Mouse (Mus musculus) embryonic facial prominence, embryonic 10.5 days (tissue): ENCODE measurements around the gene Lamb2. TPM values are rescaled to one million over a fixed set of nuclear protein-coding genes. Genes with fewer than 3 reads are reported as not detected.

Experiments used
- DNase-seq: peaks from one replicate; pipeline ENCODE4 v3.0.0-alpha.2; 2017; ENCODE audit warnings: low spot score
- H3K27ac ChIP-seq: fragments of 300-500 bp; sonication (generic); replicated peaks from 2 replicates; pipeline ENCODE4 v1.5.1; 2016; ENCODE audit warnings: mild to moderate bottlenecking
- H3K27me3 ChIP-seq: fragments of 300-500 bp; sonication (generic); replicated peaks from 2 replicates; pipeline ENCODE4 v1.6.1; 2016; ENCODE audit warnings: low read depth, mild to moderate bottlenecking; ENCODE audit not compliant: poor library complexity, severe bottlenecking
- H3K36me3 ChIP-seq: fragments of 300-500 bp; sonication (generic); replicated peaks from 2 replicates; pipeline ENCODE4 v1.6.1; 2016; ENCODE audit warnings: mild to moderate bottlenecking, moderate library complexity
- H3K4me1 ChIP-seq: fragments of 300-500 bp; sonication (generic); 2 replicates; pipeline ENCODE4 v1.6.1; 2016
- H3K4me3 ChIP-seq: fragments of 300-500 bp; sonication (generic); 2 replicates; pipeline ENCODE4 v1.5.1; 2016; ENCODE audit warnings: mild to moderate bottlenecking, moderate library complexity
- H3K9me3 ChIP-seq: fragments of 300-500 bp; sonication (generic); 2 replicates; pipeline ENCODE4 v1.6.1; 2016; ENCODE audit warnings: mild to moderate bottlenecking
- WGBS: fragments of 180-500 bp; shearing (Covaris S2); methylation state at CpG from one replicate; pipeline ENCODE4 v1.1.7; 2016; 5-methylcytosine and 5-hydroxymethylcytosine counted together
- polyA plus RNA-seq: library from polyadenylated mRNA; unstranded; fragments of >200 nt; fragmentation: Nextera tagmentation; extraction: Ambion mirVana; gene quantifications from 2 replicates; pipeline ENCODE4 v1.2.1, GENCODE M21; 2016

Gene Lamb2
- polyA plus RNA-seq, 1 experiment from 2014 or later = 33.5 TPM

DNA sequence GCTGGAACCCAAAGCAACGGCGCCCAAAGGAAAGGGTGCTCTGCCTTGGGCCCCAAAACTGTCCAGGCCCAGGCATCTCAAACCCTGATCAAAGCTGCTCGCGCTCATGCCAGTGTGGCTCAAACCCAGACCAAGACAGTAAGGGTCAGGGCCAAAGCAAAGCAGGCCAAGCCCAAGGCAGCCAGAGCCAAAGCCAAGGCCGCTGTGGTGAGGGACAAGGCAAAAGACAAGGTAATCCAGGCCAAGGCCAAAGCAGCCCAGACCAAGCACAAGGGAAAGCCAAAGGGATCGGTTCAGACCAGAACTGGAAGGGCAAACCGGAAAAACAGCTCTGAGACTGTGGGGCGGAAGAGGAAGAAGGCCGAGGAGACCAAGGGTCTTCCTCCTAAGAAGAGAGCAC lies 15.8 kb upstream of the Lamb2 start:
- DNase-seq = no peak
- H3K36me3 ChIP-seq = peaks cover 60% of the 10 kb centered on the region

GRCm38 (mm10) chr9:108466219-108466618 lies 13.3 kb upstream of the Lamb2 start:
- Histone ChIP-seq H3K36me3 (peaks cover 60% of the 10 kb centered on the region), H3K4me3 (no peak overlapping the region), H3K27ac (no peak overlapping the region), H3K27me3 (no peaks in the 10 kb centered on the region), H3K4me1 (peaks cover 14% of the 10 kb centered on the region), H3K9me3 (no peaks in the 10 kb centered on the region)
- WGBS = 97% methylated on average over 2 of the region's 2 CpGs
- no peak for DNase-seq

More for the DNA sequence above, 15.8 kb upstream of the Lamb2 start:
- H3K27me3 ChIP-seq = no peaks in the 10 kb centered on the region
- 97% methylated on average over 9 of the region's 9 CpGs for WGBS
- no peak overlapping the region for H3K27ac ChIP-seq
- no peak overlapping the region for H3K4me3 ChIP-seq
- no peaks in the 10 kb centered on the region for H3K9me3 ChIP-seq
- peaks cover 21% of the 10 kb centered on the region for H3K4me1 ChIP-seq

- no peak for DNase-seq
- no peaks in the 10 kb centered on the region for H3K9me3 ChIP-seq
- WGBS = 79% methylated on average over 5 of the region's 5 CpGs
- no peaks in the 10 kb centered on the region for H3K27me3 ChIP-seq
- H3K27ac ChIP-seq = no peak overlapping the region
- peaks cover 35% of the 10 kb centered on the region for H3K36me3 ChIP-seq
- H3K4me1 ChIP-seq = no peaks in the 10 kb centered on the region
- H3K4me3 ChIP-seq = no peak overlapping the region
Observed at GRCm38 (mm10) chr9:108469430-108469829, 10.1 kb upstream of the Lamb2 start.

DNA sequence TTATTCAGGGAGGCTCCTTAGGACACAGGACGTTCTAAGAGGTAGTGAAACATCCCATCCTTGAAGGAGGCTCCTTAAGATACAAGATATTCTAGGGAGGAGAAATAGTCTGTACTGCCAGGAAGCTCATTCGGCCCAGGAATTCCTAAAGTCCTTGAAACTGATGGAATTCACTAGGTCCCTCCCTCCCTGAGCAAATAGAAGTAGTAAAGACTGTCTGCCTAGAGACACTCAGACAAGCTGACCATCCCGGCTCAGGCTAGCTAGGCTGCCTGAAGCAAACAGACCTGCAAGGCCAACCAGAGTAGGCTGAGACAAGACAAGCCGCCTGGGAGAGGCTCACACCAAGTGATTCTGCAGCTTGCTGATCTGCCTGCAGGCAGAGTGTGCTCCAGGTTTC lies 9.7 kb upstream of the Lamb2 start:
- 80% methylated on average over 4 of the region's 4 CpGs for WGBS

DNA sequence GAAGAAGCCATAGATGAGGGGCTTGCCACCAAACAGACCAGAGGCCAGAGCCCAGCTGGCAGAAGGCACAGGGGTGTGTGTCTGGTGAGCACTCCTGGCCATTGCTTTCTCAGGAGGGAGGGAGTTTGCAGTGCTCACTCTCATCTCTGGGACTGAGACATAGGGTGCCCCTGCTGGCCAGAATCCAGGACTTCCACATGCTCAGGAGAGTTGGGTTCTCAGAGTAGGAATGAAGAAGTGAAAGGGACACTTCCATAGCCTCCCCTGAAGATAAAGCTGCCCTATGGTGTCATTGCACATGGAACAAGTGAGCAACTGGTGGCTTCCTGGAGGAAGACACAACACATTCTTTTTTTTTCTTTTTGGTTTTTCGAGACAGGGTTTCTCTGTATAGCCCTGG lies 5.0 kb upstream of the Lamb2 start:
- Histone ChIP-seq H3K27ac (no peak overlapping the region), H3K9me3 (no peaks in the 10 kb centered on the region), H3K4me3 (no peak overlapping the region; the same call in 1 of the 2 replicates), H3K36me3 (no peaks in the 10 kb centered on the region), H3K27me3 (no peaks in the 10 kb centered on the region), H3K4me1 (peaks cover 13% of the 10 kb centered on the region)
- DNase-seq = no peak
- WGBS = 86% methylated on average over 1 of the region's 1 CpGs

More for the DNA sequence above, 9.7 kb upstream of the Lamb2 start:
- H3K4me1 ChIP-seq = no peaks in the 10 kb centered on the region
- no peaks in the 10 kb centered on the region for H3K9me3 ChIP-seq
- H3K27me3 ChIP-seq = no peaks in the 10 kb centered on the region
- no peak for DNase-seq
- no peak overlapping the region for H3K4me3 ChIP-seq
- peaks cover 31% of the 10 kb centered on the region for H3K36me3 ChIP-seq
- no peak overlapping the region for H3K27ac ChIP-seq

GRCm38 (mm10) chr9:108478638-108479156 lies 839 bp upstream of the Lamb2 start:
- H3K4me1 ChIP-seq = peaks cover 37% of the 10 kb centered on the region
- H3K4me3 ChIP-seq = peak overlapping the region; percentile 60
- H3K27ac ChIP-seq = peak overlapping the region; percentile 90
- H3K27me3 ChIP-seq = no peaks in the 10 kb centered on the region
- DNase-seq = peak; percentile 90
- peaks cover 28% of the 10 kb centered on the region for H3K36me3 ChIP-seq
- under 1% methylated on average over 20 of the region's 20 CpGs for WGBS
- H3K9me3 ChIP-seq = no peaks in the 10 kb centered on the region

DNA sequence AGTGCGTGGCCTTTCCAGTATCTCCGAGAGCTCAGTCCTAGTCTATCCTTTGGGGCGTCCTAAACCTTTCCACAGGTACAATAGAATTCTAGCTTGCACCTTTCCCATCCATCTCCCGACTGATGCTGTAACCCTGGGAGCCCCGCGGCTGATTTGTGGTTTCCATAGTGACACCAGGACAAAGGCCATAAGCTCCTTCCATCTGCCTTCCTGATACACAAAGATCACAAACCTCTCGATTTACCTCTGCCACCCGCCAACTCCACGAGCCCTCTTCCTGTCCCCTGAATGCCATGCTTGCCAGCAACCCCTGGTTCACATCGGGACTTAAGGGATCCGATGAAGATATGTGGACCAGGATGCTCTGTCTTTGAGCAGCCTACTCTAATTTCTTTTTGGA lies 295 bp upstream of the Lamb2 start:
- peaks cover 37% of the 10 kb centered on the region for H3K4me1 ChIP-seq
- H3K27me3 ChIP-seq = no peaks in the 10 kb centered on the region
- H3K4me3 ChIP-seq = peak overlapping the region; percentile 60
- no peaks in the 10 kb centered on the region for H3K9me3 ChIP-seq
- 36% methylated on average over 11 of the region's 11 CpGs for WGBS
- H3K36me3 ChIP-seq = peaks cover 33% of the 10 kb centered on the region
- peak overlapping the region; percentile 90 for H3K27ac ChIP-seq
- no peak for DNase-seq

GRCm38 (mm10) chr9:108480813-108481519 lies 1.4 kb downstream of the Lamb2 start:
- no peak overlapping the region for H3K27ac ChIP-seq
- peaks cover 37% of the 10 kb centered on the region for H3K4me1 ChIP-seq
- no peaks in the 10 kb centered on the region for H3K9me3 ChIP-seq
- peak overlapping the region; percentile 60 for H3K4me3 ChIP-seq
- no peaks in the 10 kb centered on the region for H3K27me3 ChIP-seq
- H3K36me3 ChIP-seq = peaks cover 50% of the 10 kb centered on the region
- no peak for DNase-seq
- 94% methylated on average over 28 of the region's 28 CpGs for WGBS

GRCm38 (mm10) chr9:108481520-108482210 lies 2.1 kb downstream of the Lamb2 start:
- H3K27ac ChIP-seq = no peak overlapping the region
- DNase-seq = no peak
- H3K36me3 ChIP-seq = peaks cover 57% of the 10 kb centered on the region
- 89% methylated on average over 19 of the region's 19 CpGs for WGBS
- H3K27me3 ChIP-seq = no peaks in the 10 kb centered on the region
- peaks cover 37% of the 10 kb centered on the region for H3K4me1 ChIP-seq
- no peak overlapping the region for H3K4me3 ChIP-seq
- H3K9me3 ChIP-seq = no peaks in the 10 kb centered on the region

DNA sequence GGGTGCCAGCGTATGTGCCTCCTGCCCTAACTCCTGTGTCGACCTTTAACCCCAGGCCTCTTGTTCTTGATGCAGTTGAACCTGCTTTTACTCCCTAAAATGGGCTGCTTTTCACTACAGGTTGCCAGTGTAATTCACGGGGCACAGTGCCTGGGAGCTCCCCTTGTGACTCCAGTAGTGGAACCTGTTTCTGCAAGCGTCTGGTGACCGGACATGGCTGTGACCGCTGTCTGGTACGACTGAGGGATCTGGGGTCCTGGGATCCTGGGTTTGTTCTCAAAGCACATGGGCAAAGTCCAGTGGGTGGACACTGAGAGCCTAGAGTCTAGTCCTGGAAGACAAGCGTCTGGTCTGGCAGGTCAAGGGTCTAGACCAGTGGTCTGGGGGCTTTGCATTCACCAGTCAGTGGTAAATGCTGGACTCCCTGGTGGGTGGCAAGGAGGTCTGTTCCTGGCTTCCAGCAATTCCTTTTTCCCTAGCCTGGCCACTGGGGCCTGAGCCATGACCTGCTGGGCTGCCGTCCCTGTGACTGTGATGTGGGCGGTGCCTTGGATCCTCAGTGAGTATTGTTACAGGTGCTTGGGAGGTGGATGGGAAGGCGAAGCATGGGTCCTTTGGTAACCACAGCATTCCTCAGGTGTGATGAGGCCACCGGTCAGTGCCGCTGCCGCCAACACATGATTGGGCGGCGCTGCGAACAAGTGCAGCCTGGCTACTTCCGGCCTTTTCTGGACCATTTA lies 3.7 kb downstream of the Lamb2 start:
- WGBS = 93% methylated on average over 18 of the region's 18 CpGs
- peaks cover 73% of the 10 kb centered on the region for H3K36me3 ChIP-seq

GRCm38 (mm10) chr9:108484021-108484420 lies 4.5 kb downstream of the Lamb2 start:
- H3K27me3 ChIP-seq = no peaks in the 10 kb centered on the region
- H3K27ac ChIP-seq = no peak overlapping the region
- H3K4me3 ChIP-seq = no peak overlapping the region
- DNase-seq = no peak
- peaks cover 29% of the 10 kb centered on the region for H3K4me1 ChIP-seq
- peaks cover 81% of the 10 kb centered on the region for H3K36me3 ChIP-seq
- H3K9me3 ChIP-seq = no peaks in the 10 kb centered on the region
- 93% methylated on average over 15 of the region's 15 CpGs for WGBS

More for the DNA sequence above, 3.7 kb downstream of the Lamb2 start:
- H3K4me1 ChIP-seq = peaks cover 35% of the 10 kb centered on the region
- H3K9me3 ChIP-seq = no peaks in the 10 kb centered on the region
- H3K27ac ChIP-seq = no peak overlapping the region
- no peak overlapping the region for H3K4me3 ChIP-seq
- no peak for DNase-seq
- no peaks in the 10 kb centered on the region for H3K27me3 ChIP-seq

- Histone ChIP-seq H3K27me3 (no peaks in the 10 kb centered on the region), H3K4me1 (peaks cover 24% of the 10 kb centered on the region), H3K9me3 (no peaks in the 10 kb centered on the region), H3K27ac (no peak overlapping the region), H3K36me3 (peaks cover 93% of the 10 kb centered on the region), H3K4me3 (no peak overlapping the region)
- no peak for DNase-seq
- 94% methylated on average over 19 of the region's 19 CpGs for WGBS
Observed at GRCm38 (mm10) chr9:108485301-108485875, 5.9 kb downstream of the Lamb2 start.
